Mouse (Mus musculus): ENCODE results near the gene Sdc3. TPM values are rescaled to one million over a fixed set of nuclear protein-coding genes. Genes with fewer than 3 reads are reported as not detected.

The Sdc3 gene
- polyA plus RNA-seq (2012; rRNA removed): 113 and 146 TPM in 2 replicates

DNA sequence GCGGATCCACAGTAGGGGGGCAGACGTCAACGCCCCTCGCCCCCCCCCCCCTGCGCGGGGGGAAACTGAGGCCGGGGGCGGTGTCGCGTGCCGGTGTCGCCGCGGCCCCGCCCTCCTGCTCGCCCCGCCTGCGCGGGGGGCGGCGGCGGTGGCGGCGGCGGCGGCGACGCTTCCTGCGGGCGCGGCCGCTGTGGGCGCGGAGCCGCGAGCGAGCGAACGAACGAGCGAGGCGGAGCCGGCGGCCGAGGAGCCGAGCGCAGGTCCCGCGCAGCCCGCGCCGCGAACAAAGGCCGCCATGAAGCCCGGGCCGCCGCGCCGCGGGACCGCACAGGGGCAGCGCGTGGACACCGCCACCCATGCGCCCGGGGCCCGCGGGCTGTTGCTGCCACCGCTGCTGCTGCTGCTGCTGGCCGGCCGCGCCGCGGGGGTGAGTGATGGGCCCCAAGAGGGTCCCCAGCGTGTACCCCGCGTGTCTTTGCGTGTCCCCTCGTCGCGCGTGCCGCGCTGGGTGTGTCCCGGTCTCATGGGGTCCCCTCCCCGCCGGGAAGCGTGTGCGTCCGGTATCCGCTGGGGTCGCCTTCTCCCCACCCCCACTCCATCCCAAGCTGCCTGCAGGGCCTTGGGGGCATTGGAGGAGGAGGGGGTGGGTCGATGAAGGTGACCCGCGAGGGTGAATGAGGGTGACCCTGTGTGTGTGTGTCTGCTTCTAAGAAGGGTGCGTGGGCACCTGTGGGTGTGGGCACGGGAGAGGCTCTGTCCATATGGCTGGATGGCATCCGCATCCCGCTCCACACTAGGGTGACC, at the start of gene Sdc3:
Gene Sdc3 (plus strand): TSS at position 162 of the 804 bp plus-strand sequence.
- H3K4me1 ChIP-seq (ENCODE audit: control insufficient read depth, insufficient read depth, low read length): peaks cover 16% of the 10 kb centered on the region
- H3K4me3 ChIP-seq (replicated peaks; ENCODE audit: extremely low read depth, low read depth, low read length): peak within 1 kb of the TSS; percentile 80
- no peak for DNase-seq
- 6% methylated on average over 85 of the region's 99 CpGs for WGBS
- TF ChIP-seq POLR2A (IDR thresholded peaks at IDR 0.05; ENCODE audit: borderline replicate concordance, extremely low read depth, low read depth, low read length): no peak
- TF ChIP-seq CTCF (IDR thresholded peaks at IDR 0.05; ENCODE audit: insufficient read depth, low read length): no peak

DNA sequence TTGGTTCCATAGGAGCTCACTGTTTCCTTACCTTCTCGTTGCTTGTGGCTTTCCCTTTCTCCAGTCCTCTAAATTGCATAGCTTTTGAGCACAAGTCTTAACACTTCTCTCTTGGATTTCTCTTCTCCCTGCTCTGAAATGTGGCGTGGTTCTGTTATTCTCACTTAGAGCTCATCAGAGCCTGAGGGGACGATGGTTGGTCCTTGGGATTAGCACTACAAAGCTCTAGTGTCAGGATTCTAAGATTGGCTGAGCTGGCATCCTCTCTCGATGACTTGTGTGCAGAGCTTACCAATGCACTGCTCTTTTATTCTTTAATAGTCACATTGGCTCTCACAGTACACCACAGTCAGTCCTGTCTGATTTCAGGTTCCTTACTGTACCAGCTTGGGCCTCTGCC, 48.3 kb upstream of the Sdc3 start:
- no peaks in the 10 kb centered on the region for H3K4me1 ChIP-seq (ENCODE audit: control insufficient read depth, insufficient read depth, low read length)
- 84% methylated on average over 4 of the region's 4 CpGs for WGBS
- DNase-seq: no peak
- no peak overlapping the region for H3K4me3 ChIP-seq (replicated peaks; ENCODE audit: extremely low read depth, low read depth, low read length)
- TF ChIP-seq CTCF (IDR thresholded peaks at IDR 0.05; ENCODE audit: insufficient read depth, low read length): no peak

DNA sequence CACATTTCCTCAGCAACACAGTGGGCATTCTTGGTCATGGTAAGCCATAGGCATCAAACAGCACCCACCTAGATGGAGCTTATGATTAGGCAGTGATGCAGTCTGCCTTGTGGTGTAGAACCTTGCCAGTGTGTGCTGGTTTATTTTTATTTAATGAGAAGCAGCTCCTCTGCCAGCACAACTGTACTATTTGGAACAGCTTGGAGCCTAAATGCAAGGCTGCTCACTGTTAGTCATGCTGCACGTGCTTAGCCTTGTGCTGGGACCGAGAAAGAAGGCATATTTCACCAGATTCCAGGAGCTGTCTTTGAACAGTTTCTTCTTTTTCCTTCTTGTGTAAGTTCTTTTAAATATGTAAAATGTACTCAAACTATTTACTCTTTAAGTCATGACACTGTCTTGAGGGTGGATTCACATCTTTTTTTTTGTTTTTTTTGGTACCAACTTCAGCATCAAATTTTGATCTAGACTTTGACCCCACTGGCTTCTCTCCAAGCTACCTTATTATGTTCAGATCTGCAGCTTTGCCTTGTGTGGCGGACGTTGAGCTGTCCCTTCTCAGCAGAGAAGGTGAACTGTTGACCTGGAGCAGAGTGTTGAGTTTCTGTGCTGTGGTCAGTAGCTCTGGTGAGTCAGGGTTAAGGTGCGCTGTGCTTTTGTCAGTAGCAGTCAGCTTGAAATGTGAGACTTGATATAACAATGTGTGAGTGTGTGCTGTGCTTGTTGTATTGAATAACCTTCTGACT, 46.6 kb upstream of the Sdc3 start:
- H3K4me1 ChIP-seq (ENCODE audit: control insufficient read depth, insufficient read depth, low read length): no peaks in the 10 kb centered on the region
- H3K4me3 ChIP-seq (replicated peaks; ENCODE audit: extremely low read depth, low read depth, low read length): no peak overlapping the region
- DNase-seq: no peak
- WGBS: 64% methylated on average over 5 of the region's 5 CpGs
- TF ChIP-seq POLR2A (IDR thresholded peaks at IDR 0.05; ENCODE audit: borderline replicate concordance, extremely low read depth, low read depth, low read length) (no peak), CTCF (IDR thresholded peaks at IDR 0.05; ENCODE audit: insufficient read depth, low read length) (no peak)

DNA sequence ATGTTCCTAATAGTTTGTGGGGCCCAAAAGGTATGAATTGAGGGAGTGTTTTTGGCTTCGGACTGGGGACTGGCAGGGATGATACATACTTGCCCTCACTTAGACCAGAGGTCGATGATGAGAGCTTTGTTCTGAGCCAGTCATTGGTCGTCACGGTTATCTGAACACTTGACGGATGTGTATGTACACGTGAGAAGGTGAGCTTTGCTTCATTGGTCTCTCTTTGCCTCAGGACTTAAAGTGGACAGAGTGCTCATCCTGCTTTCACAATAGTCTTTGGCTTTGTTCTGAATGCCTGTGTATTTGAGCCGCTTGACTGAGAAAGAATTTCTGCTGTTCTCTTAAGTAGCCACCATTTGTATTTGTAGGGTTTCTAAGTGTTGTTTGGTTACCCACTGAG, 42.8 kb upstream of the Sdc3 start:
- H3K4me3 ChIP-seq (replicated peaks; ENCODE audit: extremely low read depth, low read depth, low read length): no peak overlapping the region
- TF ChIP-seq CTCF (IDR thresholded peaks at IDR 0.05; ENCODE audit: insufficient read depth, low read length) (no peak), POLR2A (IDR thresholded peaks at IDR 0.05; ENCODE audit: borderline replicate concordance, extremely low read depth, low read depth, low read length) (no peak)
- DNase-seq: no peak
- no peaks in the 10 kb centered on the region for H3K4me1 ChIP-seq (ENCODE audit: control insufficient read depth, insufficient read depth, low read length)
- 64% methylated on average over 7 of the region's 7 CpGs for WGBS

DNA sequence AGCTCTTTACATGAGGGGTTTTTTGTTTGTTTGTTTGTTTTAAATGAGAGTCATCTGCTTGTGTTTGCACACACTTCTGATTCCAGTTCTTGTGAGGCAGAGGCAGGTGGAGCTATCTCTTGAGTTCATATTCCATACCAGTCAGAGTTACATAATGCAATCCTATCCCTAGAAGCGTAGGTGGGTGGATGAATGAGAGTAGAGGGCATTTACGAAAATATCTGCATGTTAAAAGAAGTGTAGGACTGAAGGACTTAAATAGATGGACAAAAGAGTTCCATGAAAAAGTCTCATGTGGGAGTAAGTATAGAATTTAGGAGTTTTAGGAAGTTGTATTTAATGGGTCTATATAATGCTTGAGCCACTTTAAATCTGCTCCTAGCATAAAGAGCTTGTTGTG, 40.4 kb upstream of the Sdc3 start:
- DNase-seq: no peak
- WGBS: 99% methylated on average over 2 of the region's 2 CpGs
- H3K4me1 ChIP-seq (ENCODE audit: control insufficient read depth, insufficient read depth, low read length): no peaks in the 10 kb centered on the region
- TF ChIP-seq CTCF (IDR thresholded peaks at IDR 0.05; ENCODE audit: insufficient read depth, low read length): no peak
- no peak for TF ChIP-seq POLR2A (IDR thresholded peaks at IDR 0.05; ENCODE audit: borderline replicate concordance, extremely low read depth, low read depth, low read length)
- H3K4me3 ChIP-seq (replicated peaks; ENCODE audit: extremely low read depth, low read depth, low read length): no peak overlapping the region

DNA sequence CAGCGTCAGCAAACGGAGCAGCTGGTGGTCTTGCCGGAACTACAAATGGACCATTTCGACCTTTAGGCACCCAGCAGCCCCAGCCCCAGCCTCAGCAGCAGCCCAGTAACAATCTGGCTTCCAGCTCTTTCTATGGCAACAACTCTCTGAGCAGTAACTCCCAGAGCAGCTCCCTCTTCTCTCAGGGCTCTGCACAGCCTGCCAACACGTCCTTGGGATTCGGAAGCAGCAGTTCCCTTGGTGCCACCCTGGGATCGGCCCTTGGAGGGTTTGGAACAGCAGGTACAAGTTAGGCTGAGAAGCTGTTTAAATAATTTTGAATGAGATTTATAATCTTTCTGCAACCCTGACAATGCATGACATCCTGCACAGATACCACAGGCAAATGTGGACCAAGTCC, 39.7 kb upstream of the Sdc3 start:
- Histone ChIP-seq H3K4me3 (replicated peaks; ENCODE audit: extremely low read depth, low read depth, low read length) (no peak overlapping the region), H3K4me1 (ENCODE audit: control insufficient read depth, insufficient read depth, low read length) (no peaks in the 10 kb centered on the region)
- 77% methylated on average over 7 of the region's 7 CpGs for WGBS
- TF ChIP-seq POLR2A (IDR thresholded peaks at IDR 0.05; ENCODE audit: borderline replicate concordance, extremely low read depth, low read depth, low read length): no peak
- TF ChIP-seq CTCF (IDR thresholded peaks at IDR 0.05; ENCODE audit: insufficient read depth, low read length): no peak
- no peak for DNase-seq

DNA sequence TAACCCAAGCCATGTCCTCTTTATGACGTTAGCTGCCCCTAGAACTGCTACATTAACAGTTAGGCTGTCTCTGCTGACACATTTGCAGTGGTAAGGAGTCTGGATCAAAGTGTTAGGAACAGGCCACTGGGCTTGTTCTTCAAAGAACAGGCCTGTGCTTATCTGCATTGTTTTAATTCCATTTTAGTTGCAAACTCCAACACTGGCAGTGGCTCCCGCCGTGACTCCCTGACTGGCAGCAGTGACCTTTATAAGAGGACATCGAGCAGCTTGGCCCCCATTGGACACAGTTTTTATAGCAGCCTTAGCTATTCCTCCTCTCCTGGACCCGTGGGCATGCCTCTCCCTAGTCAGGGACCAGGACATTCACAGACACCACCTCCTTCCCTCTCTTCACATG, 38.6 kb upstream of the Sdc3 start:
- no peaks in the 10 kb centered on the region for H3K4me1 ChIP-seq (ENCODE audit: control insufficient read depth, insufficient read depth, low read length)
- H3K4me3 ChIP-seq (replicated peaks; ENCODE audit: extremely low read depth, low read depth, low read length): no peak overlapping the region
- no peak for DNase-seq
- 55% methylated on average over 5 of the region's 5 CpGs for WGBS
- TF ChIP-seq POLR2A (IDR thresholded peaks at IDR 0.05; ENCODE audit: borderline replicate concordance, extremely low read depth, low read depth, low read length) (no peak), CTCF (IDR thresholded peaks at IDR 0.05; ENCODE audit: insufficient read depth, low read length) (no peak)

DNA sequence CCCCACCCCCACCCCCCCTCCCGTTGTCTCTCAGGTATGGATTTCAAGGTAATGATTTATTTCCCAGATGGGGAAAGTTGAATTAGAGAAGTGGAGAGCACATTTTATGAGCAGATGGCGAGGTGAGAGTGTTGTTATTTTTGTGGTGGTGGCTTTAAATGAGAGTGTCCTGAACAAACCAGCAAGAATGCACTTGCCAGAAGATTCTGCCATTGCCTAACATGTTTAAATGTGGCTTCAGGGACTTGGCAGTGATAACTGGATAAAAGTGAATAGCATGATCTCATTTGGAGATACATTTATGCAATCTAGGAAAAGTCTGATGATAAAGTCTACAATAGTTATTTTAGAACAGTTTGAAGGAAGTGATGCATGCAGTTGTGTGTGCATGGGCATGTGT, 37.6 kb upstream of the Sdc3 start:
- no peak for DNase-seq
- 63% methylated on average over 2 of the region's 2 CpGs for WGBS
- Histone ChIP-seq H3K4me3 (replicated peaks; ENCODE audit: extremely low read depth, low read depth, low read length) (no peak overlapping the region), H3K4me1 (ENCODE audit: control insufficient read depth, insufficient read depth, low read length) (no peaks in the 10 kb centered on the region; the same call in 1 of the 2 replicates)
- TF ChIP-seq POLR2A (IDR thresholded peaks at IDR 0.05; ENCODE audit: borderline replicate concordance, extremely low read depth, low read depth, low read length) (no peak), CTCF (IDR thresholded peaks at IDR 0.05; ENCODE audit: insufficient read depth, low read length) (no peak)

DNA sequence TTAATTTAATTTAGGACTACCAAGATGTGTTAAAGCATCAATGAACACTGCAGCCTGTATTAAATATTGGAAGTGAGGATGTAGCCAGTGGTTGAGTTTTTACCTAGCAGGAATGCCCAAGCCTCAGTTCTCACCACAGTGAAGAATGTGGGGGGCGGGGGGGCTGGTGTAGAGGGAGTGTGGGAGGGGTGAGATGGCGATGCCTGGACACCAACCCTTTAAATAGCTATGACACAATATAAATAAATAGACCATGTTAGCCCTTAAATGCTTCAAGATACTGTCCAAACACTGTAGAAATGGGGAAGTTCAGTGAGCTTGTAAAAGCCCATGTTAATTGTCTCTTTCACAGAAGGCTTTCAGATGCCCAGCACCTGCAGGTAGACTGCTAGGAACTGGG, 32.5 kb upstream of the Sdc3 start:
- peaks cover 5% of the 10 kb centered on the region for H3K4me1 ChIP-seq (ENCODE audit: control insufficient read depth, insufficient read depth, low read length)
- TF ChIP-seq POLR2A (IDR thresholded peaks at IDR 0.05; ENCODE audit: borderline replicate concordance, extremely low read depth, low read depth, low read length) (no peak), CTCF (IDR thresholded peaks at IDR 0.05; ENCODE audit: insufficient read depth, low read length) (no peak)
- DNase-seq: no peak
- 42% methylated on average over 2 of the region's 2 CpGs for WGBS
- H3K4me3 ChIP-seq (replicated peaks; ENCODE audit: extremely low read depth, low read depth, low read length): no peak overlapping the region

DNA sequence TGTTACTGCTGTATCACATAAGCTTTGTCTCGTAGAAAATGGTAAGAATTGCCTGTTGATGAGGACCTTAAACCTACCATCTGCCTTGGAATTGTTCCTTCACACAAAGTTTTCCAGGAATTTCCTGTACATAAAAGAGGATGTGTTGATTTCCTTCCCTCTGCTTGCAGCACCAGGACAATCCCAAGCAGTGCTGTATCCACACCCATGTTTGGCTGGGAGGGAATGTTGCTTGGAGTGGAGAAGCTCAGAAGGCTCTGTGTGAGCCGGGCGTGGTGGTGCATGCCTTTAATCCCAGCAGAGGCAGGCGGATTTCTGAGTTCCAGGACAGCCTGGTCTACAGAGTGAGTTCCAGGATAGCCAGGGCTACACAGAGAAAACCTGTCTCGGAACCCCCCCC, 30.5 kb upstream of the Sdc3 start:
- Histone ChIP-seq H3K4me3 (replicated peaks; ENCODE audit: extremely low read depth, low read depth, low read length) (no peak overlapping the region), H3K4me1 (ENCODE audit: control insufficient read depth, insufficient read depth, low read length) (peaks cover 5% of the 10 kb centered on the region)
- DNase-seq: no peak
- WGBS: 47% methylated on average over 5 of the region's 5 CpGs
- TF ChIP-seq CTCF (IDR thresholded peaks at IDR 0.05; ENCODE audit: insufficient read depth, low read length) (no peak), POLR2A (IDR thresholded peaks at IDR 0.05; ENCODE audit: borderline replicate concordance, extremely low read depth, low read depth, low read length) (no peak)

Data from lung, adult 2 months (tissue).